Mouse (Mus musculus) right cerebral cortex, postnatal 14 days (tissue): ENCODE results near the gene Lrrc32.

Source experiments
- DNase-seq: peaks from one replicate; pipeline ENCODE4 v3.0.0; 2022

The Lrrc32 gene

GRCm38 (mm10) chr7:98489623-98490084 lies 571 bp downstream of the Lrrc32 start:
- DNase-seq = peak; percentile 72

DNA sequence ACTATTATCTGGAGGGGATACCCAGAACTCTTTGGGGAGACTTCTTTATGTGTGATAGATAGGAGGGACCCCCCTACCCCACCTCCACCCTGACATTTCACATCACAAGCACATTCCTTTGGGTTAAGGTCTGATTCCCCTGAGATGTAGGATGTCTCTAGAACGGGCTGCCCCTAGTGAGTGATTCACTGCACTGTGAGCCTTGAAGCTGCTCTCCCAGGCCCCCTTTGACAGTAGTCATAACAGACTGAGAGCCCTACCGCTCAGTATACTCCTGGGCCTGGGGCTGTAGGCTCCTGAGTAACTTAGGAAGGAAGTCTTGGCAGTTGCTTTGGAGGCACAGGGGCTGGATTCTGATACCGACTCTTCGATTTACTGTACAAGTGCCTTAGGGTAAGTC lies 1.2 kb downstream of the Lrrc32 start:
- DNase-seq = no peak

GRCm38 (mm10) chr7:98490911-98491310 lies 1.8 kb downstream of the Lrrc32 start:
- no peak for DNase-seq

GRCm38 (mm10) chr7:98491451-98492200 lies 2.5 kb downstream of the Lrrc32 start:
- DNase-seq = no peak

DNA sequence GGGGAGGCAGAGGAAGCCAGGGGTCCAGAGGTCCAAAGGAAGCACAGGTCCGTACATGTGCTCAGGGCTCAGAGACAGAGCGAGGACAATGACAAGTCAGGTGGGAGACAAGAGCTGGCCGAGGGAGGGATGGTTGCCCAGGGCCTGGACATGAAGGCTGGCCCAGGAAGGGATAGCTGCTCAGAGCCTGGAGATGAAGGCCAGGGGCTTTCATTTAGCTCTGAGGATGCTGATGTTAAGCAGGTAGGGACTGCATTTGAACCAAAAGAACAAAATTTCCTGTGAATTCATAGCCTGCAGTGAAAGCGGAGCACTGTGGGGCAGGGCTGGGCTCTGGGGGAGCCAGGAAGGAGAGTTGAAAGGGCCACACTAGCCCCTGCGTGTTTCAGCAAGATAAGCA lies 3.2 kb downstream of the Lrrc32 start:
- DNase-seq = no peak

GRCm38 (mm10) chr7:98493307-98493706 lies 4.2 kb downstream of the Lrrc32 start:
- DNase-seq = no peak

DNA sequence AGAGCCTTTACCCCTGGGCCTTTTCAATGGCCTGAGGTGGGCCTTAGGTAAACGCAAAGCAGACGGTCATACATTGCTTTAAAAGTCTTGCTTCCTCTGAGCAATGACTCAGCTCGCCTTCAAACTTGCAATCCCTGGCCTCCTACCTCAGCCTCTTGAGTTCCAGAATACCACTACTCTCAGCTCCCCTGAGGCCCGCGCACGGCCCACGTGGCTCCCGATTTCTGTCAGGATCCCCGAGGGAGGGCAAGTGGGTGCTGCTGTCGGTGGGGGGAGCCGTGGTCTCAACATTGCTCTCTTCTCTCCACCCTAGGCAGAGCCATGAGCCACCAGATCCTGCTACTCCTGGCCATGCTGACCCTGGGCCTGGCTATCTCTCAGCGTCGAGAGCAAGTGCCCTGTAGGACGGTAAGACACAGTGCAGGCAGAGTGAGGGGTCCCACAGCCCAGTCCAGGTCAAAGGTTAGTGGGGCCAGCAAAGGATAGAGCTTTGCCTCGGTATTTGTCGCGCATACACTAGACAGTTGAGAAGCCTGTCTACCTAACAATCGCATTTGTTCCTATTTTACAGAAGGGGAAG lies 4.9 kb downstream of the Lrrc32 start:
- DNase-seq = no peak

DNA sequence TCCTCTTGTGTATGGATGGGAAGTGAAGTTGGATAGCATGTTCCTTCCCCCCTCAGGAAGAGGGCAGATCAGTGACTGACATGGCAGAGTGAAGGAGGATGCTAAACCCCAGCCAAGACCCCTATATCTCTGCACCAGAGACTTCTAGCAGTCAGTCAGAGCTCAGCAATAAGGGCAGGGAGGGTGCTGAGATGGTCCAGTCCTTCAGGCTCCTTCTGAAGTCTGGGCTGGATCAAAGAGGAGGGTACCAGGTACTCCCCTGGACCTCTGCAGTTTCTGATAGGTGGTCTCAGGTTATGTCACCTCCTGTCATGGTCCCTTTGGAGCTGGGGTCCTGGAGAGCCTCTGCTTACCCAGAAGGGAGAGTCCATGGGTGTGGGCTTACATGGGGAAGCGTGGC lies 6.5 kb downstream of the Lrrc32 start:
- DNase-seq = no peak

DNA sequence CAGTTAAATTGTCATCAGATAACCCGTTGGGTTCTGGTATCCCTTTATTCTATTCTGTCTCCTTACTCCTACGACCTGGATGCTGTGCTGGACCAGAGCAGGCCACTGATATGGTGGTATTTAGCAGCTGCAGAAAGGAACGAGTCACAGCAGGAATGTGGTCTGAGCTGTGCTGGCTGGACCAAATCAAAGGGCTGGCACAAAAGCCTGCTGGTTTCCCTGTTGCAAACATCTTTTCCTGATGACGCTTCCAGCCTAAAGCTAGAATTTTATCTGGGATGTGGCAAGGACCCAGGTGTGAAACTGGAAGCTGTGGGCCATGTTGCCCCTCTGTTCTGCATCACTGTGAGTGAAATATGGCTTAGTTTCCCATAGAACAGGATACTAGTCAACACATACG lies 8.4 kb downstream of the Lrrc32 start:
- no peak for DNase-seq

GRCm38 (mm10) chr7:98498101-98498500 lies 9.0 kb downstream of the Lrrc32 start:
- no peak for DNase-seq

DNA sequence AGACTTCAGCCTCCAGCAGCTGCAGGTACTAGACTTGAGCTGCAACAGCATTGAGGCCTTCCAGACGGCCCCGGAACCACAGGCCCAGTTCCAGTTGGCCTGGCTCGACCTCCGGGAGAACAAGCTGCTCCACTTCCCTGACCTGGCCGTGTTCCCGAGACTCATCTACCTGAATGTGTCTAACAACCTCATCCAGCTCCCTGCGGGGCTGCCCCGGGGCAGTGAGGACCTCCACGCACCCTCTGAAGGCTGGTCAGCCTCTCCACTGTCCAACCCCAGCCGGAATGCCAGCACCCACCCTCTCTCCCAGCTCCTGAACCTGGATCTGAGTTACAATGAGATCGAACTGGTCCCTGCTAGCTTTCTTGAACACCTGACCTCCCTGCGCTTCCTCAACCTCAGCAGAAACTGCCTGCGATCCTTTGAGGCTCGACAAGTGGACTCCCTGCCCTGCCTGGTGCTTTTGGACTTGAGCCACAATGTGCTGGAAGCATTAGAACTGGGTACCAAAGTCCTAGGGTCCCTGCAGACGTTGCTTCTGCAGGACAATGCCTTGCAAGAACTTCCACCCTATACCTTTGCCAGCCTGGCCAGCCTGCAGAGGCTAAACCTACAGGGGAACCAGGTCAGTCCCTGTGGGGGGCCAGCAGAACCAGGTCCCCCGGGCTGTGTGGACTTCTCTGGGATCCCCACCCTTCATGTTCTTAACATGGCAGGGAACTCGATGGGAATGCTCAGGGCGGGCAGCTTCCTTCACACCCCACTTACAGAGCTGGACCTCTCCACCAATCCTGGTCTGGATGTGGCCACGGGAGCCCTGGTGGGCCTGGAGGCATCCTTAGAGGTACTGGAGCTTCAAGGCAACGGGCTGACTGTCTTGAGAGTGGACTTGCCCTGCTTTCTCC lies 9.8 kb downstream of the Lrrc32 start:
- DNase-seq = no peak

GRCm38 (mm10) chr7:98499561-98500292 lies 10.6 kb downstream of the Lrrc32 start:
- no peak for DNase-seq

DNA sequence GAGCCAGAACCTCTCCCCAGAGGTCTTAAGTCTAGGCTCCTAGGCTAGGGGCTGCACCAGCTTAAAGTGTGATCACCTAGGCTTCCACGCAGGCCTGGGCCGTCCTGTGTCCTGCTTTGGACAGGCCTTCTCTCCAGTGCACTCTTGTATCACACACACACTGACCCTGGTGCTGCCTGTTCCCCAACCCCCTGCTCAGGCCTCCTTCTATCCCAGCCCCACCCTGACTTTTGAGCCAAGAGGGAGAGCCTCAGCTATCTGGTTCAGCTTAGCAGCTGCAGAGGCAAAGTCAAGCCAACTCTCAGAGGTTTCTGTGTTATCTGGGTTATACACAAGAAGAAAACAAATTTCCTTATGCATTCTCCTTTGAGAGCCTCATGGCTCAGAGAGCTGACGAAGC lies 11.4 kb downstream of the Lrrc32 start:
- no peak for DNase-seq

DNA sequence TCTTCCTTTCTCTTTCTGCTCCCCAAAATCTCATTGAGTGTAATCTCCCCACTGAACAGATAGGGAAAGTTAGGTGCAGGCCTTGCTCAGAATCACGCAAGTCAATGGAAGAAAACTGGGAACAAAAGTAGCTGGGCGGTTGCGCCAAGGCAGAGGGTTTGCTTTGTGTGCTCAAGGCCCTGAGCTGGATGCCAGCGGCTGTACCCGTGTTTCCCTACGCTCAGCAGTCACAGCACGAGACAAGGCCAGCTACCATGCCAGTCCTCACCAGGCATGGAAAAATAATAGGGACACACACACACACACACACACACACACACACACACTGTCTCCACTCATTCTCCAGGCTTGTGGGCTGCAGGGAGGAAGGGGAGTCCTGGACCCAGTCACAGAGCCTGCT lies 12.0 kb downstream of the Lrrc32 start:
- DNase-seq = no peak

DNA sequence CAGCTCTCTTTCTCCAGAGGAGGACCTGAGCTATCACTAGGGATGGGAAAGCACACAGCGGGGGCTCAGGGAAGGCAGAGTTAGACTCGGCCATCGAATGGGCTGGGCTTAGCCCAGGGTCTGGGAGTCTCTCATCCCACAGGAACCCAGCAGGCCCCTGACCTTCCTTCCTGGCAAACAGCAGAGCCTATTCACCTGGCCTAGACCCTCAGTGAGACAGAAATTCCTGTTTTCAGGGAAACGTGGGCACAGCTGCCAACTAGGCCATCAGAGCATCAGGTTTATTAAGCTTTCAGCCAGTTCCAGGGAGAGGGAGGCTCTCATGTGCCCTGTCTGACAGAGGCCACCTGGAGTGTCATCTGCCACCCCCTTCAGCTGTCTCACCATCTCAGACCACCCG lies 13.8 kb downstream of the Lrrc32 start:
- no peak for DNase-seq

GRCm38 (mm10) chr7:98503951-98504647 lies 15.0 kb downstream of the Lrrc32 start:
- no peak for DNase-seq

DNA sequence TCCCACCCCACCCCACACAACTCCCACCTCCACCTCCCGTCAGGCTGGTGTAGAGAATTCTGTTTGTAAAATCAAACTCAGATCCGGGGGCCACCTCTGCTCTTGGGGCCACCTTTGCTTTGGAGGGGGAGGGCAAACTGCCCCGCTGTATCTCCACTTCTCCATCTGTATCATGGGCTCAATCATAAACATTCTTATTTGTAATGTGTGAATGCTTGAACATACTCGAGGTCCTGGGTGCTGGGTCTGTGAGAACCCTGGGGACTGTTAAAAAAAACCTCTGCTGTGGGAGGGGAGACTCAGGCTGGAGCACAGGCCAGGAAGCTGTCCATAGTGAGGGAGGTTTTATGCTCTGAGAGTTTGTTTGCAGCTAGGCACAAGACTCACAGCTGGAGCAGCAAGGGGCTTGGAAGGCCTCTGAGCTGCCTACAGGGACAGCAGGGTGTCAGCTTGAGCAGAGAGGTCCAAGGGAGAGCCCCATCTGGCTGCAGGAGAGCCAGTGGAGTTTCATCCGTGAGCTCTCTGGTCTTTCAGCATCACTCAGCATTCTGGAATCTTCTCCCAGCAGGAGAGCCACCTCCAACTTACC lies 15.7 kb downstream of the Lrrc32 start:
- DNase-seq = no peak

GRCm38 (mm10) chr7:98505664-98506063 lies 16.6 kb downstream of the Lrrc32 start:
- DNase-seq = no peak

DNA sequence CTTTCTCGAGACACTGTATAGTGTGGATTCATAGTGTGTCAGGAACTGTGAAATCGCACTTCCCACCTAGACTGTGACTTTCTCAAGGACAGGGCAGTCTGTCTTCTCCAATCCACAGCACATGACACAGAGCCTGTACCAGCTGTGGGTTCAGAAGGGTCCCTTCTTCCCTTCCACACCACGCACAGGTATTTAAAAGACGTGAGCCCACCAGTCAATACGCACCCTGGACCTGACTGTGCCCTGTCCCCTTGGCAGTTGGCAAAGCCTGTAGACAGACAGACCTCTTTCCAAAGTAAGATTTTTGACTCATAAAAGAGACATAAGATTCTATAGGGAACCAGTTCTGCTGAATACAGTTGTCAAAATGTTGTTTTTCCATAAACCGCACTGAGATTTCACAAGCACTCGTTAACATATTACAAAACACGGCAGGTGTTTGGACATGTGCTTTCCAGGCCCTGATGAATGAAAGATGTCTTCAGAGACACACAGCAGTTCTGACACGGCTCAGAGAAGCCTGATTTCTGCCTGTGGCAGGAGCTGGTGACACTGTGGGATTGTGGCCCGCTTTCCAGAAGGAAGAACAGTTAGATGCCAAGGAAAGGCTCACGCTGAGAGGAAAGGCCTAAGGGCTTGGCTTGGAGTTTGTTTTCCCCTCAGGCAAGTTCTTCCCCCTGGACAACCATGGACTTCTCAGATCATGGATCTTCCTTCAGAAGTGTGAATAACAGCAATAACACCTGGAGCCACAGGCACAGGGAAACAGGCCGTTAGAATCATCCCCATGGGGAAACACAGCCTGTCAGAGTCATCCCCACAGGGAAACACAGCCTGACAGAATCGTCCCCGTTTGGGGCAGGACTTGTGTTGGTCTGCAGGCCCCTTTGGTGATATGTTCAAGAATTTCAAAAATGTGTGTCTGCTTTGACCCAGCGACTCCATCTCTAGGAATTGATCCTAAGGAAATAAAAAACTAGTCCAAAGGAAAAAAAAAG lies 22.2 kb downstream of the Lrrc32 start:
- DNase-seq = no peak

- no peak for DNase-seq
Observed at GRCm38 (mm10) chr7:98513251-98513650, 24.2 kb downstream of the Lrrc32 start.

GRCm38 (mm10) chr7:98522576-98522975 lies 33.5 kb downstream of the Lrrc32 start:
- no peak for DNase-seq
